Mouse (Mus musculus) heart, adult 18-20 months (tissue): ENCODE data around the gene Gm15085. TPM values are rescaled to one million over a fixed set of nuclear protein-coding genes. Genes with fewer than 3 reads are reported as not detected.
"Not testable (repeated sequence)": the region's sequence is repeated elsewhere in the genome, so short reads cannot be mapped to it uniquely, and the experiment has no call there.

ENCODE experiments used
- DNase-seq, 2 experiments: peaks; one replicate each; pipeline ENCODE4 v3.0.0; 2021 to 2022; ENCODE audit warnings: mixed read lengths in 1 of 2
- long read RNA-seq, 2 experiments: library from polyadenylated mRNA; stranded (forward); transcript quantifications; one replicate each; pipeline ENCODE4 v2.0.0; 2021
- total RNA-seq, 2 experiments: library from RNA; stranded (reverse); gene quantifications; 2 replicates each; pipeline ENCODE4 v1.2.3; 2021

Gene Gm15085
- not detected for total RNA-seq
- long read RNA-seq, experiment 1 = 0 reads
- long read RNA-seq, experiment 2 = 0 reads

DNA sequence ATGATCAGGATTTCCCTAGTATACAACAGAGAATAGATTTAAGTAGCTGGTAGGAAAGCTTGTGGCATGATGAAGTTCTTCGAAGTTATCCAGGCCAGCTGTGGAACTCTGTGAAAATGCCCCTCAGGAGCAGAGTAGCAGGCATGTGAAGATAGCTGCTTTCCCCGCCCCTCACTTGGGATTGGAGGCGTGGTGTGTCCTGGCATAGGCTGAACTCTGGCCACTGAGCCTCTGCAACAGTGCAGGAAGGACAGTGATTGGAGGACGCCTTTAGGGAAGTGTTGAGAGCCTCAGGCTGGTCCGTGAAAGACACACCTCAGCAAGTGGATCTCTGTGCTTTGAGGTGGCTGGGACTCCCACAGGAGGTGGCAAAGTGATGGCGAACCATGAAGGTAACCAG, at the start of gene Gm15085:
Gene Gm15085, plus strand, starts transcription at position 301 of the 400 bp plus-strand sequence.
- not testable (repeated sequence) for DNase-seq

Other genes with a start within 250 kb of the Gm15085 start
- gene Gm15093, start 175.2 kb upstream of the Gm15085 start, total RNA-seq = not detected
- gene Gm10439, start 147.0 kb downstream of the Gm15085 start, total RNA-seq = not detected